Mouse (Mus musculus): Measurements from ENCODE around the gene Cd302.

Gene Cd302

GRCm38 (mm10) chr2:60284467-60284821 lies at the start of gene Cd302:
Cd302 (minus strand) TSS chr2:60284488.
- no peak for DNase-seq (ENCODE audit: low spot score in 2 of 2)

DNA sequence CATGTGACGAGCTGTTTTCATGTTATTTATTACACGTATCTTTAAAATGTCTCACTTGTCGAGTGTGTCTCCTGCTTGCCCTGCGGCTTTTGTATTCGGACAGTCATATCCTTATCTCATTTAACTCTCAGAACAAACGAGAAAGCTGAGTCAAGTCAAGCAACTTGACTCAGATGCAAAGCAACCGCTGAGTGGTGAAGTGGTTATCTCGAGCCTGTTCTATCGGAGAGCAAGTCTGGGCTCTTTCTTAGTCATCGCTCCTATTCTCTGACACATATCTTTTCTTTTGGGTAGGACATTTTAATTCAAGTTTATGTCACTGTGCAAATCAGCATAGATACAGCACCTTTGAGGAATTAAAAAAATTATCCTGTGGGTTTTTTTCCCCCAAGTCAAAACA lies 44.4 kb upstream of the Cd302 start:
- no peak for DNase-seq (ENCODE audit: low spot score in 2 of 2)

DNA sequence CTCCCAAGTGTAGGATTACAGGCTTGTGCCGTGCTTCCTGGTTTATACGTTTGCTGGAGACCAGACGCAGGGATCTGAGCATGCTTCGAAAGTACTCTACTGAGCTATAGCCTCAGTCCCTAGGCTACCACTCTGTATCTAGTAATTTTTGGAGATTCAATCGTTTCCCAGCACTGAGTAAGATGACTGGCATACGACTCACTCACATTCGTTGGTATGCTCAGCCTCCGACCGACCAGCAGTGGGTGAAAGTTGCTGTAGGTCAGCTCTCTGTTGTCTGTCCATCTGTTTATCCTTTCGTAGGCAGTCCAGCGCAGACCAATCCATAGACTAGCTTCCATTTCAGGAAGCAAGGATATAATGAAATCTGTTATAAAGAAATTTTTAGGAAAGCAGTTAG lies 43.3 kb upstream of the Cd302 start:
- DNase-seq (ENCODE audit: low spot score in 2 of 2) = no peak

- DNase-seq (ENCODE audit: low spot score in 2 of 2) = no peak
Measured at GRCm38 (mm10) chr2:60326948-60327347, 42.7 kb upstream of the Cd302 start.

DNA sequence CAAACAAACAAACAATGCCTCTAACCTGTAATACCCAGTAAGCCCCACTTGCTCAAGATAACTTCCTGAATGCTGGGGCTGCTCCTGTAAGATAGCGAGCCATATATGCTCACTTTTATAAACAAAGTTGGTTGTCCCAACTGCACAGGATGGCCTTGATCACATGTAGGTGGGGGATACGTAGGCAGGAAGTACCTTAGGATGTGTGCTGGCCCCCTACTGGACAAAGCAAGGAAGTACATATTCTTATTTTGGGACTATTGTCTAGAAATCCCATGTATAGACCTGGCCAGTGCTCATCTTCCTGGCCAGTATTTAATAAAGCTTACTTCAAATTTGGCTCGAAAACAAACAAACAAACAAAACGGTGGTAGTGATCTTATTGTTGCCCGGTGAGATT lies 39.1 kb upstream of the Cd302 start:
- DNase-seq (ENCODE audit: low spot score in 2 of 2) = no peak

GRCm38 (mm10) chr2:60322031-60322726 lies 37.9 kb upstream of the Cd302 start:
- no peak for DNase-seq (ENCODE audit: low spot score in 2 of 2)

- DNase-seq (ENCODE audit: low spot score in 2 of 2) = no peak
Measured at GRCm38 (mm10) chr2:60303796-60304195, 19.5 kb upstream of the Cd302 start.

DNA sequence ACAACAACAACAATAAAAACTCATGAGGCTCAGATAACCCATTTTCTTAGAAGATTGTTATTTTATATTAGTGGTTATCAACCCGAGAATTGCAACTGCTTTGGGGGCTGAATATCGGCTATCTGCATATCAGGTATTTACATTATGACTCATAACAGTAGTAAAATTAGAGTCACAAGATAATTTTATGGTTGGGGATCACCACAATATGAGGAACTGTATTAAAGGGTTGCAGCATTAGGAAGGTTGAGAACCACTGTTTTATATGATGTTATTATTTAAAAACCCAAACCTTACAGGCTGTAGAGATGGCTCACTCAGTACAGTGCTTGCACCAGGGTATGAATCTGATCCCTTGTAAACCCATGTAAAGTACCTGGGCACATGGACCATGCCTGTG lies 15.0 kb upstream of the Cd302 start:
- no peak for DNase-seq (ENCODE audit: low spot score in 2 of 2)

GRCm38 (mm10) chr2:60298266-60298665 lies 14.0 kb upstream of the Cd302 start:
- no peak for DNase-seq (ENCODE audit: low spot score in 2 of 2)

- no peak for DNase-seq (ENCODE audit: low spot score in 2 of 2)
Measured at GRCm38 (mm10) chr2:60291381-60291780, 7.1 kb upstream of the Cd302 start.

DNA sequence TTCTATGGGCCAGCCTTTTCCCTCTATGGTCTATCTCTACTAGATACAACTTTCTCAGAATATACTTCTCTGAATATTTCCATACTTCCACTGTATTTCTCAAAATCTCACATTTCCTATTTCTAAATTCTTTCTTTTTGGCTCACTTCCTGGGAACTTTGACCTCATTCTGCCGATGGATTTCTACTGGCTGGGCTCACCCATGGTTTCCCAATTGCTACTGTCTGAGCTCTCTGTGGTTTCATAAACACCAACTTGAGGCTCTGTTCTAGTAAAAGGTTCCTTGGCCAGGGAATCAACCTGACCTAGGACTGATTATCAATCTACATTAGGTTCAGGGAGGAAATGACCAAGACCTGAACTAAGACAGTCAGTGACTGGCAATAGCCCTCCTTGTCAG lies 5.2 kb upstream of the Cd302 start:
- DNase-seq (ENCODE audit: low spot score in 2 of 2) = no peak

- DNase-seq (ENCODE audit: low spot score in 2 of 2) = no peak
Measured at GRCm38 (mm10) chr2:60288606-60289005, 4.3 kb upstream of the Cd302 start.

- no peak for DNase-seq (ENCODE audit: low spot score in 2 of 2)
Measured at GRCm38 (mm10) chr2:60285107-60285617, 874 bp upstream of the Cd302 start.

GRCm38 (mm10) chr2:60283751-60284466 lies 379 bp downstream of the Cd302 start:
- DNase-seq (ENCODE audit: low spot score in 2 of 2) = peak; percentile 62 to 67

GRCm38 (mm10) chr2:60283208-60283750 lies 1.0 kb downstream of the Cd302 start:
- no peak for DNase-seq (ENCODE audit: low spot score in 2 of 2)

DNA sequence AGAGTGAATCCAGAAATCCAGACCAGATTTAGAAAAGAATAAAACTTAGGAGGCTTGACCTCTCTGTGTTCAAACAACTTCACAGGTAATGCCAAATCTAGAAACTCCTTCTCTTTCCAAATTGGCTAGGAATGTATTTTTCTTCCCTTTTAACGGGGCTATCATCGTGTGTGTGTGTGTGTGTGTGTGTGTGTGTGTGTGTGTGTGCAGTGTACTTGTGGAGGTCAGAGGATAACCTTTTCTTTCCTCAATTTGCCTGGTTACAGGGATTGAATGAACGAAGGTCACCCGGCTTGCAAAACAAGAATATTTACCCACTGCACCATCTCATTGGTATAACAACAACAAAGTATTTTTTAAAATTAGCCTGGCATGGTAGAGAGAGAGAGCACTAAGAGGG lies 1.7 kb downstream of the Cd302 start:
- no peak for DNase-seq (ENCODE audit: low spot score in 2 of 2)

GRCm38 (mm10) chr2:60278627-60279026 lies 5.7 kb downstream of the Cd302 start:
- DNase-seq (ENCODE audit: low spot score in 2 of 2) = no peak

DNA sequence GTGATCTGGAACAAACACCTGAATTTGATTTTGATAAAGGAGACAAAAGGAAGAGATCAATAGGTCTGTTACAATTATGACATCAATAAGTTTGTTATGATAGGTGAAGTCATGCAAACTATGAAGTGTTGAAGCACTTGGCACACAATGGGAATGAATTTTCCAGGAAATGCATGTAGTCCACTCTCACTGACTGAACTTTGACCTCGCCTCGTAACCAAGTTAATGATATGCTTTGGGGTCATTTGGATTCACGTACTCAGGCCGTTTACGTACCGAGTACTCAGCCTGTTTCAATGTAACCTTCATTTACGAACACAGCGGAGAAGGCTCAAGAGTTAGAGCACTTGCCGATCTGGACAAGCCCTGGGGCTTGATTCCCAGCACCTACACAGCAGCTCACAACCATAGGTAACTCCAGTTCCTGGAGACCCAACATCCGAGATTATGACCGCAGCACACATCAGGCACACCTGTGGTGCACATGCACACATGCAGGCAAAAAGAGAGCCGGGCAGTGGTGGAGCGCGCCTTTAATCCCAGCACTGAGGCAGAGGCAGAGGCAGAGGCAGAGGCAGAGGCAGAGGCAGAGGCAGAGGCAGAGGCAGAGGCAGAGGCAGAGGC lies 14.3 kb downstream of the Cd302 start:
- no peak for DNase-seq (ENCODE audit: low spot score in 2 of 2)

DNA sequence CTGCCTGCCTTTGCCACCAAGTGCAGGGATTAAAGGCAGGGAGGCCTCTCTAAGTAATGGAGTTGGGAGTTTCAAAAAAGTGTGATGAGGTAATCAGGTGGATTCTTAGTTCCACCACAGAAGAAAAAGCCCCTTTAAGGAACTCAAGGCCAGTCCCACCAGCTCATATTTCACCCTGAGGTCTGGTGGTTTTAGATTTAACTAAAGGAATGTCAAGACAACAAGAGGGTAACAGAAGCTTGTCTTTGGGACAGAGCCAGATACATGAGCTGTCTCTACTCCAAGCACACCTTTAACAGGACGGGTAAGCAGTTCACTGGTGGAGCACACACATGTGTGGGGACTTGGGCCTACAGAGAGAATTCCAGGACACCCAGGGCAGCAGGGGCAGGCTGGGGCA lies 16.7 kb downstream of the Cd302 start:
- DNase-seq (ENCODE audit: low spot score in 2 of 2) = no peak

- DNase-seq (ENCODE audit: low spot score in 2 of 2) = peak in 1 of 2 experiments; percentile 28
Measured at GRCm38 (mm10) chr2:60260621-60261350, 23.5 kb downstream of the Cd302 start.

DNA sequence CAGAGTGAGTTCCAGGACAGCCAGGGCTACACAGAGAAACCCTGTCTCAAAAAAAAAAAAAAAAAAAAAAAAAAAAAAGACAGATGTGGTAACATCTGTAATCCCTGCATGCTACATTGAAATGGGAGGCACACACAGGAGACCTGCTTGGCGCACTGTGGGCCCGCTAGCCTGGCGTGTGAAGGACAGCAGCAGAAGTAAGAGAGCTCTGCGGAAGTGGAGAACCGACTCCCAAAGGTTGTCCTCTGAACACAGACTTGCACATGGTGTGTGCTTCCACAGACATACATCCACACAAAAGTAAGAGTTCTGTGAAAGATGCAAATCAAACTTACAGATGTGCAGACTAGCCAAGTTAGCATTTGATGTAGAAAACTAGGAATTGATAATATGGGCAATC lies 25.1 kb downstream of the Cd302 start:
- DNase-seq (ENCODE audit: low spot score in 2 of 2) = no peak

DNA sequence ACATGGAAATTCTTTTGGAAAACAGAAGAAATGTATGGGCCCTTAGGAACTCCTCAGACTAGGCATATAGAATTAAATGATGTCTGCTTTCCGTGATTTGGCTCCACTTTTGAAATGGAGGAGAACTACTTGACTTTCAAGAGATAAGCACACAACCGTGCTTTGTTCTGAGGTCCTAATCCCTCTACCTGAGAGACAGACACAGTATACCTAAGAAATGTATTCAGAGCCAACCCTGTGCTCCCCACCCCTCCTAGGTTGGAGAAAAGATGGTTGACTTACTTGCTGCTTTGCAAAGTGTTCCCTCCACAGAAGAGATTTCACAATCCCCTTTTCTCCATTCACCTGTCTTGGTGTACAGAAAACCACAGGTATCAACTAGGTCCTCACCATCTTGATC lies 27.5 kb downstream of the Cd302 start:
- no peak for DNase-seq (ENCODE audit: low spot score in 2 of 2)

All from urinary bladder, postnatal 36 days (tissue).